Comparison of ENCODE assay signal across 12 mouse cellular contexts in genomic region chr5:141524801-141525715, GRCm38 (mm10).
DNase-seq lines count a peak whose midpoint lies in the region; ATAC-seq and TF ChIP-seq lines count a peak whose summit lies in the region.
"Had no signal": no experiment of that assay in that cellular context is flagged by ENCODE, and none has a peak within 500 bp of the region (broad histone marks: within the 10 kb centered on the region; RNA-seq: fewer than 3 reads in every experiment).

No protein-coding gene starts in this region.

- TF ChIP-seq CTCF in kidney, postnatal 0 days (IDR thresholded peaks at IDR 0.05; ENCODE audit: low read depth) = no peak
- TF ChIP-seq CTCF in brain, embryonic 14.5 days (IDR thresholded peaks at IDR 0.05; ENCODE audit: borderline replicate concordance, extremely low read depth, insufficient read depth, insufficient read length) = no peak

- no peak overlapping the region for H3K27ac ChIP-seq in kidney, postnatal 0 days

- H3K9me3 ChIP-seq in kidney, postnatal 0 days (replicated peaks; ENCODE audit: low read length) = no peaks in the 10 kb centered on the region

- 20% methylated on average over 13 of the region's 13 CpGs for WGBS in kidney, postnatal 0 days

- no peaks in the 10 kb centered on the region for H3K4me1 ChIP-seq in kidney, postnatal 0 days (replicated peaks; ENCODE audit: insufficient read depth, low read length)

- H3K9ac ChIP-seq in kidney, postnatal 0 days (ENCODE audit: low read depth, low read length) = no peak overlapping the region

- no peaks in the 10 kb centered on the region for H3K27me3 ChIP-seq in kidney, postnatal 0 days (ENCODE audit: insufficient read depth, low read length)

- TF ChIP-seq POLR2A in brain, embryonic 14.5 days (IDR thresholded peaks at IDR 0.05; ENCODE audit: borderline replicate concordance, extremely low read depth, insufficient read depth, insufficient read length, poor library complexity, severe bottlenecking) = no peak

- DNase-seq in gastrocnemius, postnatal 10 days = peak; percentile 10
- no peak for DNase-seq in gastrocnemius, postnatal 25 days
- peak; percentile 32 for DNase-seq in kidney, postnatal 0 days (ENCODE audit: low spot score)
- no peak for DNase-seq in kidney, adult 9 months
- DNase-seq in adrenal gland, postnatal 14 days = peak; percentile 6
- peak; percentile 61 for DNase-seq in brain, embryonic 14.5 days (ENCODE audit: low read depth)
- DNase-seq in thymus, postnatal 4 days = no peak
- DNase-seq: cerebellum, adult 8-10 months; left cerebral cortex, postnatal 4 days; lung, postnatal 10 days had no signal

- no peak overlapping the region for H3K4me3 ChIP-seq in kidney, postnatal 0 days (replicated peaks; ENCODE audit: low read depth, low read length)
- H3K4me3 ChIP-seq: erythroblast, embryonic 14.5 days had no signal

- peak overlapping the region; percentile 10; the same call in 1 of the 2 replicates for H3K4me2 ChIP-seq in kidney, postnatal 0 days (ENCODE audit: low read length)
- H3K4me2 ChIP-seq: heart, embryonic 11.5 days had no signal

- ATAC-seq in kidney, postnatal 0 days (replicated peaks; ENCODE audit: low FRiP score, low read depth) = no peak

- no peaks in the 10 kb centered on the region for H3K36me3 ChIP-seq in kidney, postnatal 0 days (ENCODE audit: insufficient read depth, low read length)

Comparison
In these comparisons a context has a peak if more than half of its experiments do, and no peak if none do; other contexts are left out.
1. DNase-seq: peak in gastrocnemius, postnatal 10 days (single experiment), kidney, postnatal 0 days (single experiment), adrenal gland, postnatal 14 days (single experiment) and brain, embryonic 14.5 days (single experiment); none in gastrocnemius, postnatal 25 days (single experiment), kidney, adult 9 months (single experiment) and thymus, postnatal 4 days (single experiment).